Mouse (Mus musculus): ENCODE data around the gene Rtl1. TPM values are rescaled to one million over a fixed set of nuclear protein-coding genes. Genes with fewer than 3 reads are reported as not detected.

Gene Rtl1
- total and polyA plus RNA-seq, 2 experiments from 2014 or later: 0.30 to 0.57 TPM

DNA sequence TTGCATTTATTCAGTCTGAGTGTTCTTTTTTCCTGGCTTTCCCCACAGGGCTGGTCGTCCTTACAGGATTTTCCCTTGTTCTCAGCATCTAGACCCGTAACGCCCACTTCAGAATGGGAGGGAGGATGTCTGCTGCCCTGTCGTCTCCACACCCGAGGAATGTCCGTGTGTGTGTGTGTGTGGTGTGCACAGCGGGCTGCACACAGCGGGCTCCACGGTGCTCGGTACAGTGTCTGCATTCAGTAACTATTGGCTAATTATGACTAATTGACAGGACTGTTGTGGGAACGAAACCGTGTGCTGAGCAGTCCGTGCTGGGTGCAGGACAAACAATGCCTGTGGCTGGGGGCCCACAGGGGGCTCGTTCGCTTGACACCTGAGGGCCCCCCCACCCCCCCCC is 17.0 kb upstream of the Rtl1 start:
- ATAC-seq (peak; percentile 10; the same call in 1 of the 2 replicates), DNase-seq (no peak)
- Histone ChIP-seq H3K9ac (no peak overlapping the region), H3K4me2 (ENCODE audit: low read depth) (no peak overlapping the region), H3K27ac (ENCODE audit: low read depth, low read length) (no peak overlapping the region), H3K9me3 (ENCODE audit: low read length) (no peaks in the 10 kb centered on the region), H3K4me1 (ENCODE audit: insufficient read depth) (no peaks in the 10 kb centered on the region), H3K36me3 (ENCODE audit: insufficient read depth) (peaks cover 16% of the 10 kb centered on the region; the same call in 1 of the 2 replicates), H3K27me3 (ENCODE audit: insufficient read depth, low read length) (peaks cover 4% of the 10 kb centered on the region; the same call in 1 of the 2 replicates), H3K4me3 (ENCODE audit: low read depth, low read length) (no peak overlapping the region)
- no peak for TF ChIP-seq CTCF (IDR thresholded peaks at IDR 0.05; ENCODE audit: low read depth)
- WGBS: 10% methylated on average over 15 of the region's 15 CpGs

DNA sequence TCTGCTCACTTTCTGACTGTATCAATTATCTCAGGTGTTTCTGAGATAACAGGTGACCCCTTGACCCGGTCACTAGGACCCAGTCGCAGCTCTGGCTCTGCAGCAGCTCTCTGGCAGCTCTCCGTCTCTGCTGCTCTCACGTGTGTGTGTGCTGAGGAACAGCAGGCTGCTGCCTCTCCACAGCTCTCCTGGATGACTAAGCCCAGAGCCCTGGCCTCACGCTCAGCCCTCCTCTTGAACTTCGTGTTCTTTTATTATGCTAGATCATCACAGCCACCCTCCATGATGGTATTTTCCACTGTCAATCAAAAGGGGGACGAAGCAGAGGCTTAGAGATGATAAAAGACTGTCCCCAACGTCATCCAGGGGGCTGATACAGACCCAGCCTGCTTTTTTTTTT is 15.2 kb upstream of the Rtl1 start:
- H3K4me1 ChIP-seq (ENCODE audit: insufficient read depth): no peaks in the 10 kb centered on the region
- H3K9ac ChIP-seq: no peak overlapping the region
- H3K27ac ChIP-seq (ENCODE audit: low read depth, low read length): no peak overlapping the region
- peaks cover 24% of the 10 kb centered on the region for H3K36me3 ChIP-seq (ENCODE audit: insufficient read depth)
- WGBS: 72% methylated on average over 8 of the region's 8 CpGs
- no peak overlapping the region for H3K4me3 ChIP-seq (ENCODE audit: low read depth, low read length)
- TF ChIP-seq CTCF (IDR thresholded peaks at IDR 0.05; ENCODE audit: low read depth): no peak
- H3K9me3 ChIP-seq (ENCODE audit: low read length): no peaks in the 10 kb centered on the region
- ATAC-seq (no peak), DNase-seq (no peak)
- H3K27me3 ChIP-seq (ENCODE audit: insufficient read depth, low read length): peaks cover 4% of the 10 kb centered on the region; the same call in 1 of the 2 replicates
- H3K4me2 ChIP-seq (ENCODE audit: low read depth): no peak overlapping the region

DNA sequence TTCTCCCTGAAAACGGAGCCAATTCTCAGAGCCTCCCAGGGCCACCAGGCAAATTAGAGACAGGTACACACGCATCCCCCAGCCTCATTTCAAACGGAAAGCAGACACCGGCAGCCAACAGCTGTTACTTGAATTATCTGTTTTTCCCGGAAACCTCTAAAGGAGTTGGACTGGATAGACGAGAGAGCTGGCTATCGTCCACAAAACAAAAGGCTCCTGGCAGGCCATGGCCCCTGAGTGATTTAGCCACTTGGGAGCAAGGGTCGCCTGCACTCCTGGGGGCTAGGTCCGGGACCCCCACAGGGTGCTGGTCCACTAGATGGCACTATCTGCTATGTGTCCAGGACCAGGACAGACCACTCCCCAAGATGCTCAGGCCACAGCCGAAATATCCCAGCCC is 14.3 kb upstream of the Rtl1 start:
- Histone ChIP-seq H3K9ac (no peak overlapping the region), H3K27ac (ENCODE audit: low read depth, low read length) (no peak overlapping the region), H3K4me3 (ENCODE audit: low read depth, low read length) (no peak overlapping the region), H3K4me2 (ENCODE audit: low read depth) (no peak overlapping the region), H3K27me3 (ENCODE audit: insufficient read depth, low read length) (peaks cover 4% of the 10 kb centered on the region; the same call in 1 of the 2 replicates), H3K36me3 (ENCODE audit: insufficient read depth) (peaks cover 24% of the 10 kb centered on the region), H3K9me3 (ENCODE audit: low read length) (no peaks in the 10 kb centered on the region), H3K4me1 (ENCODE audit: insufficient read depth) (no peaks in the 10 kb centered on the region)
- ATAC-seq (no peak), DNase-seq (no peak)
- 44% methylated on average over 10 of the region's 10 CpGs for WGBS
- no peak; the same call in 1 of the 2 replicates for TF ChIP-seq CTCF (IDR thresholded peaks at IDR 0.05; ENCODE audit: low read depth)

DNA sequence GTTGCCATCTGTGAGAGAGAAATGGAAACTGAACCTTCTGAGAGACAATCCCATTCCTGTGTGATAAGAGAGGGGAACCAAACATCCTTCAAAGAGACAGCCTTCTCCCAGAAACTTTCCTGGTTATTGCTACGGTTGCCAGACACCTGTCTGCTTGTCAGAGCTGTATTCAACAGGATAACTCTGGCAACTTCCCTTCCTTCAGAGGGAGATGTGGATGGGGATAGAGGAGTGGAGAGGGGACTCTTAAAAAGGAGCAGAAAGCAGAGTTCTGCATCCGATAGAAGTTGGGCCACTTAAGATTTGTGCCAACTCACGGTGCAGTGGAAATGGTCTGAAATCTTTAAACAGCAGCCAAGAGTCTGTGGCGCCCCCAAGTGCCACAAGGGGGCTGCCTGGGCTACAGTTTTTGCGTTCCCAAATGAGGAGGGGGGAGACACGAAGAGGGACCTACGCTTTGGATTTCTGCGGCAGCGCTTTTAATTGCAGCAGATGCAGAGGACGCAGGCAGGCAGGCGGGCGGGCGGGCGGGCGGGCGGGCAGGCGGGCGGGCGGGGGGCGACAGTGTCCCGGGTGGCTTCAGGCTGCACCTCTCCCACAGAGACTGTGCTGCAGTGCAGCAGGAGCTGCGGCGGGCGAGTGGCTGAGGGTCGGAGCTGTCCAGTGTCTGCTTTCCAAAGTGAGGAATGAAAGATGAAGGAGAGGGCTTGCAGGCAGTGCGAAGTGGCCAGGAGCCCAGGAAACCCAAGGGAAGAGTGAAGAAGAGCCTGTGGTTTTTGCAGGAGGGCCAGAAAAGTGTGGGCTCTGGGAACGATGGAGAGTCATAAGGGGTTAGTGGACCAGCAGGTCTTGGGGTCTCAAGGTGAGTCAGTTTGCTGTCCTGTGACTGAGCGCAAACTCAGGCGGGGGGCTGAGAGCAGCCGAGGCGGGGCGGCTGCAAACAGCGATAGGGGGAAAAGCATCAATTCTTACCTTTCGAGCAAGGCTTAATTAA is 12.6 kb upstream of the Rtl1 start:
- TF ChIP-seq CTCF (IDR thresholded peaks at IDR 0.05; ENCODE audit: low read depth): peak; percentile 49
- H3K4me3 ChIP-seq (ENCODE audit: low read depth, low read length): peak overlapping the region; percentile 21
- no peaks in the 10 kb centered on the region for H3K4me1 ChIP-seq (ENCODE audit: insufficient read depth)
- ATAC-seq (no peak), DNase-seq (peak; percentile 57)
- 46% methylated on average over 34 of the region's 34 CpGs for WGBS
- peak overlapping the region; percentile 40 for H3K4me2 ChIP-seq (ENCODE audit: low read depth)
- no peaks in the 10 kb centered on the region for H3K9me3 ChIP-seq (ENCODE audit: low read length)
- peaks cover 4% of the 10 kb centered on the region; the same call in 1 of the 2 replicates for H3K27me3 ChIP-seq (ENCODE audit: insufficient read depth, low read length)
- no peak overlapping the region for H3K27ac ChIP-seq (ENCODE audit: low read depth, low read length)
- no peak overlapping the region for H3K9ac ChIP-seq
- peaks cover 41% of the 10 kb centered on the region for H3K36me3 ChIP-seq (ENCODE audit: insufficient read depth)

DNA sequence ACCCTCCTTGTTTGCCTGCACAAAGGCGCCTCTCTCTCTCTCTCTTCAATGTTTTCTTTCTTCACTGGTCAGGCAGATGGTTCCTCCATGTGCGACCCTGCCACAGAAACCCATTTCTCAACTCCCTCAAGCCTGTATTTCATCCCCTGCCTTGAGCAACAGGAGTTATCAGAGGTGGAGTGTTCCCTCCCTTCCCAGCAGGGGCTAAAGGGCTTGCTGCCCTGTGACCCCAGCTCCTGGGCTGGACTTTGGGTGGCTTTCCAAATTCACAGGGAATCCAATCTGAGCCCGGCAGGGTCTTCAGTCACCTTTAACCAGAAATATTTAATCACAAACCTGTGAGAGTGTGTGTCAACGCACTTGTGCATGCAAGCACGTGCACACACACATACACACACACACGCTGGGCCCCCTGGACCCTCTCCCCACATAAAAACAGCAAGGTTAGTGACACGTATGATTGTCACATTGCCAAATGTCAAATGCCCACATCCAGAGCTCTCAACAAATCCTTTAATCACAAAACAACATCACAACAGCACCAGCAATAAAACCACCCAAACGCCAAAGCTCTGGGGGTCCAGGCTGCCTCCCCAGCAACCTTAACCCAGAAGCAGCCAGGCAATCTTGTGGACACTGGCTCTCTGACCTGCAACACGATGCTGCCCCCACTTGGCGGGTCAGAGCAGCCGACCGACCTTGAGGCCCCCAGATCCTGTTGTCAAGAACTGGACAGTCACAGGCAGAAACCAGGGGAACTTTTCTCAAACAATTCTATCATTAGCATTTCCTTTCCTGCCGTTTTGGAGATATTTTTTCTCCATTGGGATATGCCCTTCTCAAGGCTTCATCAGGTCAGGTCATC is 8.7 kb upstream of the Rtl1 start:
- 59% methylated on average over 13 of the region's 13 CpGs for WGBS
- Histone ChIP-seq H3K9me3 (ENCODE audit: low read length) (no peaks in the 10 kb centered on the region), H3K4me2 (ENCODE audit: low read depth) (no peak overlapping the region), H3K9ac (no peak overlapping the region), H3K36me3 (ENCODE audit: insufficient read depth) (peaks cover 49% of the 10 kb centered on the region), H3K27me3 (ENCODE audit: insufficient read depth, low read length) (peaks cover 9% of the 10 kb centered on the region), H3K4me3 (ENCODE audit: low read depth, low read length) (no peak overlapping the region), H3K27ac (ENCODE audit: low read depth, low read length) (no peak overlapping the region), H3K4me1 (ENCODE audit: insufficient read depth) (no peaks in the 10 kb centered on the region)
- ATAC-seq: no peak
- peak; percentile 30; the same call in 1 of the 2 replicates for TF ChIP-seq CTCF (IDR thresholded peaks at IDR 0.05; ENCODE audit: low read depth)
- no peak for DNase-seq

DNA sequence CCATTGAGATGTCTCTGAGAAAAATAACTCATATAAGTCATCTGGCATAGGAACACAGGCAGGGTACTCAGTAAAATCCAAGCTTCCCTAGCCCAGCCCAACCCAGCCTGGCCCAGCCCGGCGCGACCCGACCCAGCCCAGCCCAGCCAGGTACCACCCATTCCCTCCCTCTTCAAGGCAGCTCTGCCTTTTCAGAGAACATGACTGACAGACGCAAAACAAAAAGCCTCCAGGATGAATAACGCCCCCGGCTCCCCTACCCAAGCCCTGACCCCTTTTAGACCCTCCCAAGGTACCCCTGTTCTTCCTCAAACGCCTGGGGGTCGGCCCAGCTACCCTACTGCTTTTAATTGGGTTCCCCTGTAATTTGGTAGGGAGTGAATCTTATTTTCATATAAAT is 7.8 kb upstream of the Rtl1 start:
- peaks cover 56% of the 10 kb centered on the region for H3K36me3 ChIP-seq (ENCODE audit: insufficient read depth)
- no peak overlapping the region for H3K9ac ChIP-seq
- DNase-seq (no peak), ATAC-seq (no peak)
- 45% methylated on average over 9 of the region's 9 CpGs for WGBS
- H3K4me2 ChIP-seq (ENCODE audit: low read depth): no peak overlapping the region
- no peak overlapping the region for H3K27ac ChIP-seq (ENCODE audit: low read depth, low read length)
- H3K4me3 ChIP-seq (ENCODE audit: low read depth, low read length): no peak overlapping the region
- TF ChIP-seq CTCF (IDR thresholded peaks at IDR 0.05; ENCODE audit: low read depth): no peak
- no peaks in the 10 kb centered on the region for H3K9me3 ChIP-seq (ENCODE audit: low read length)
- no peaks in the 10 kb centered on the region for H3K4me1 ChIP-seq (ENCODE audit: insufficient read depth)
- peaks cover 5% of the 10 kb centered on the region for H3K27me3 ChIP-seq (ENCODE audit: insufficient read depth, low read length)

All from forebrain, postnatal 0 days (tissue).